Mouse (Mus musculus): ENCODE data around the gene Armc10.
"Not testable (repeated sequence)": the region's sequence is repeated elsewhere in the genome, so short reads cannot be mapped to it uniquely, and the experiment has no call there.

The Armc10 gene

DNA sequence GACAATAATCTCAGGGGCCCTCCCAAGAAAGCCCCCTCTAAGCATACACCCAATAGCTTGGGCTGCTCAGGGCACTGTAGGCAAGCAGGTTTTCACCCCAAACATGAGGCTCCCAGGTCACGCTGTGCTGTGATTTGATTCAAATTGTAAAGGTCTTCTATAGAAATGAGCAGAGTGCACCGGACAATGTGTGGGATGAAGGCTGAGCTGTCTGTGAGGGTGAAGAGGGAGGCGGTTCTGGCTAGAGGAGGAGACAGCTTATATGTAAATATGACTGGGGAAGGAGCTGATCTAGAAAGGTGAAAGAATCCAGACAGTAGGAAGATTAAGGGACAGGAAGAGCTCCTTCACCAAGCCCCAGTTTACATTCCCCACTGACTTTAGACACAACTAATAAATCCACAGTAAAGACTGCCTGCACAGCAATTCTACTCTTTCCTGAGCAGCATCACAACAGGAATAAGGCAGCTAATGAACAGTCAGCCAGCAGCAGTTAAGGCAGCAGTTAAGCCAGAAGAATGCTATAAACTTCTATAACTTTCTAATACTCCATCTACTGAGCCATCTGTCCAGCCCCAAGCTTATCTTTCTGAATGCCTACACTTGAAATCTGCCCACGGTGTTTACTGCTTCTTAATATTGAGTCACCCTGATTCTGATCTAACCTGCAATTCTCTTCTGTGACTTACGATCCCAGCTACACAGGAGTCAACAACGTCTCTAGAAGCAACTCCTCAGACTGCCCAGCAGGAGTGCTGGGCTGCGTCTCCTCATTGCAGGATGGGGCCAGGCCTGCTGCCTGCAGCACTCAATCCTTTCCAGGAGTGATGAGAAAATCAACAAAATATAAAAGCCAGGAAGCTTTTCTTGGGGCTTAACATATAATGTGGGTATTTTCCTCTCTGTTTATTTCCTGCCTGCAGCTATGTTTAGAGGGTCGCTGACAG, 21.9 kb downstream of the Armc10 start:
- DNase-seq (ENCODE audit: low spot score in 2 of 2) = no peak

GRCm38 (mm10) chr5:21669307-21669706, 23.7 kb downstream of the Armc10 start:
- no peak for DNase-seq (ENCODE audit: low spot score in 2 of 2)

DNA sequence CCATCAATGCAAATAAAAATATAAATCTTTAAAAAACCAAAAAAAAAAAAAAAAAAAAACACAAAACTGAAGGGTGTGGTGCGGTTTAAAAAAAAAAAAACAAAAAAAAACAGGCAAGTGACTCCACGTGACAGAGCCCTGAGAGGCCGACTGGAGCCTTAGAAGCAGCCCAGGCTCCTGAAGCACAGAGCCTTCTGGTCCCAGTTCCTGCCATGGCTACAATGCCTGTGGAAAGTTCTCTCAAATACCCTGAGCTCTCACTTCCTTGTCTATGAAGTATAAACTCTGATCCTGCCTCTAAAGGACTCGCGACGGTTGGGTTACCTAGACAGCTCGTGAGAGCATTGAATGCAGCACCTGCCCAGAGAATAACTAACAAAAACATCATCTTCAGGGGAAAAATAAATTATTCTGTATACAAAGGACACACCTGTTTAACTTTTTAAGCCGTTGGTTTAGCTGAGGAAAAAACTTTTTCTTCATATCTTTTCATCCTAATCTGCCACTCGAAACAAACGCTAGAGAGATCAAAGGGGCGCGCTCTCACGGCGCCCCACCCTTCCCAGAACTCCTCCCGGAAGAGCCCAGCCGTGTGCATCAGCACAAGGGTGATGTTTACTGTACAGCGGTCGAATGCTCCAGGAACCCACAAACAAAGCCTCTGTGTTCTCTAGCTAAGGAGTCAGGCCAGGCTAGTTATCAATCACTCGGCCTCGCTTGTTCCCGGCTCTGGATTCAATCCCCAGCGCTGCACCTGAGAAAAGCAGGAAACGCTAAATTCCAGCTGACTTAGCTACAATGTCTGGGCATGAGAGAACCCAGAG, 27.4 kb downstream of the Armc10 start:
- DNase-seq (ENCODE audit: low spot score in 2 of 2) = no peak

- DNase-seq (ENCODE audit: low spot score in 2 of 2) = no peak
Observed at GRCm38 (mm10) chr5:21673742-21674141, 28.1 kb downstream of the Armc10 start.

- no peak for DNase-seq (ENCODE audit: low spot score in 2 of 2)
Observed at GRCm38 (mm10) chr5:21675019-21675418, 29.4 kb downstream of the Armc10 start.

DNA sequence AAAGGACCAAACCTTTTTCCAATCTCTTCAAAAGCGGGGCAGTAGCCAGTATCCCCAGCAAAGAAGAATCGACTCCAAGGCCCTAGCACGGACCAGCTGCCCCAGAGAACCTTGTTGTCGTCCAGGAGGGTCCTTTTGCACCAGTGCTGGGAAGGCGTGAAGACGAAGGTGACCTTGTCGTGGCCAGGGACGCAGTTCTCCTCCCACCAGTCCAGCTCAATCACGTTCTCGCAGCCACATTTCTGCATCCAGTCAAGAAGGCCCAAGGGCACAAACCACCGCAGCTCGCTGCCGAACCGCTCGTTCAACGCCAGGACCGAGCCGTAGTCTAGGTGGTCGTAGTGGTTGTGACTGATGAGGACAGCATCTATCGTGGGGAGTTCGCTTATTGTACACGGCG, 29.9 kb downstream of the Armc10 start:
- no peak for DNase-seq (ENCODE audit: low spot score in 2 of 2)

DNA sequence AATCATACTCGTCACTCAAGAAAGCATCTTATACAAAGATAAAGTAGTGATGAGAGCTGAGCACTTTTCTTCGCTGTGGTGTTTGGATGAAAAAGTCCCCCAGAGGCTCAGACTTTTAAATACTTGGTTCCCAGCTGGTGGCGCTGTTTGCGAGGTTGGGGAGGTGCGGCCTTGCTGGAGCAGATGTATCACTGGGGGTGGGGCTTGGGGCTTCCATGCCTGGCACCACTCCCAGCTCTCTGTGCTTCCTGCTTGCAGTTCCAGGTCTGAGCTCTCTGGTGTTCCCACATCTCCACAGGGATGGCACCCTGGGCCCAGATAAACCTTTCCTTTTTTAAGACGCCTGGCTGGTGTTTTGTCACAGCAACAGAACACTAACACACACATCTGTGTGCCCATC, 32.3 kb downstream of the Armc10 start:
- no peak for DNase-seq (ENCODE audit: low spot score in 2 of 2)

DNA sequence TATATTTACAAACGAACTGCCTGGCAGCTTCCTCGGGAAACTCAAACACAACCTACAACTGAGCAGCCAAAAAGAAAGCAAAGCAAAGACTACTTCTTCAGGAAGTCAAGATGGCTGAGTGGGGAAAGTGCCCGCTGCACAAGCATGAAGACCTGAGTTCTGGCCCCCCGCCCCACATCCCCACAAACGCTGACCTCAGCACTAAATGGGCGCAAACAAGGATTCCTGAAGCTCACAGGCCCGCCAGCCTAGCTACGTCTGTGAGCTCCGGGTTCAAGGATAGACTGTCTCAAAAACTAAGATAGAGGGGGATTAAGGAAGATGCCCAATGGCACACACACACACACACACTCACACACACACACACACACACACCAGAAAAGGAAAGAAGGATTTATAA, 32.8 kb downstream of the Armc10 start:
- DNase-seq (ENCODE audit: low spot score in 2 of 2) = no peak

DNA sequence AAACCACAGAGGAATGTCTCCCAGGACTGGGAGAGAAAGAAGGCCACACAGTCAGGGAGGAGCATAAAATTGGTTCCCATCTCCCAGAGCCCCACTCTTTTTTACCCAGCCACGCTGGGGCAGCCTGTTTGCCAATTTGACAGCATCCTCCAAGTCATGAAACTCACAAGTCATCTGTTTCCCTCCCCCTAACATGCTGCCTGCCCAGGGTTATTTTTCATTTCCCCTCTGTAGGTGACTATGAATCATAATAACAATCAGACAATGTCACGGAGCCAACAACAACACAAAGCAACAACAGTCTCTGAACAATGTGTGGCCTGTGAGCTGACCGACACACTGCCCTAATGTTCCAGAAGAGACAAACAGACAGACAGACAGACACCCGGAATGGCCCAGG, 34.4 kb downstream of the Armc10 start:
- DNase-seq (ENCODE audit: low spot score in 2 of 2) = no peak

DNA sequence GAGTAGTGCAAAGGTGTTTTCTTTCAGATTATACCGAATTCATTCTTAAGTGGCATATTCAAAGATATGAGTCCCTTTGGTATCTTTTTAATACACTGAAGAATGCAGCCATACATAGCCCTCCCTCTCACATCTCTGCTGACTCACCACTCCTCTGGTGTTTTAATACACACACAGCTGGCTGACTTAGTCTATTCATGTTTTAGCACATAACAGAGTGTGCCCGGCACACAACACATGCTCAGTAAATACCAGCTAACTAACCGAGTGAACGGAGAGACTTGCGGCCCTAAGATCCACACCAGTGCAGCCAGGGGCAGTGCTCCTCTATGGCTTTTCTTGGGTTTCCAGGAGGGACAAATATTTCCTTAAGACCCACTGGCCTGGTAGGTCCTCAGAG, 35.3 kb downstream of the Armc10 start:
- DNase-seq (ENCODE audit: low spot score in 2 of 2) = no peak

GRCm38 (mm10) chr5:21683811-21684210, 38.2 kb downstream of the Armc10 start:
- no peak for DNase-seq (ENCODE audit: low spot score in 2 of 2)

GRCm38 (mm10) chr5:21685001-21685400, 39.4 kb downstream of the Armc10 start:
- DNase-seq (ENCODE audit: low spot score in 2 of 2) = no peak

DNA sequence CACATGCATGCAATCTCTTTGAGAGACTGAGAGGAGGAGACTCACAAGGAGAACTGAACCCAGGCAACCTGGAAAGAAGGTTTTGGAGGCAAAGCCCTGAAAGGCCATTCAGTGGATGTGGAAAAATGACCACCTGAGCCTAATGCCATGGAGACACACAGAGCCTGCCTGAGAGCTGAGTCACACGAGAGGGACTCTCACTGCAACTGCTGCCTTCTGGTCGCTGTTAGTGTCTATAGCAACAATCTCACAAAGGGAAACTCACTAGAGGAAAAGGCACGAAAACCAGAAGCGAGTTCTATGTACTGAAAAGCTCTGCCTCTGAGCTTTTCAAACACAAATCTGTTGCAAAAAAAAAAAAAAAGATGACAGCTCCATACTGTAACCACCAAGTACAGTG, 41.4 kb downstream of the Armc10 start:
- DNase-seq (ENCODE audit: low spot score in 2 of 2) = no peak

DNA sequence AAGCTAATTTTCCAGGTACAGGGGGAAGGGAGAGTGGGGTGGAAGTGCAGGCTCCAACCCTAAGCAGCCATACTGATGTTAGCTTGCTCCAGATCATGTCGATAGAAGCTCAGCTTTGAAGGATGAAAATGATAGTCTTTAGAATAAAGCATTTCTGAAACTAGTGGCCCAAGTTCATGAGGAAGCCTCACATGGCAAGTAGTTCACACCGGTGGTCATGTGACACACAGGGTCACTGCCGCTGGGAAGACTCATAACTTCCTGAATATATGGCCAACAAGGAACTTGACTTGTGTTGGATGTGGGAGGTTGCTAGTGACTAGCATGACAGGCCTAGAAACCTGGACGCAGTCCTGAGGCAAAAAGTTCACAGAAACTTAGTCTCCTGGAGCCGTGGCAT, 46.6 kb downstream of the Armc10 start:
- DNase-seq (ENCODE audit: low spot score in 2 of 2) = no peak

DNA sequence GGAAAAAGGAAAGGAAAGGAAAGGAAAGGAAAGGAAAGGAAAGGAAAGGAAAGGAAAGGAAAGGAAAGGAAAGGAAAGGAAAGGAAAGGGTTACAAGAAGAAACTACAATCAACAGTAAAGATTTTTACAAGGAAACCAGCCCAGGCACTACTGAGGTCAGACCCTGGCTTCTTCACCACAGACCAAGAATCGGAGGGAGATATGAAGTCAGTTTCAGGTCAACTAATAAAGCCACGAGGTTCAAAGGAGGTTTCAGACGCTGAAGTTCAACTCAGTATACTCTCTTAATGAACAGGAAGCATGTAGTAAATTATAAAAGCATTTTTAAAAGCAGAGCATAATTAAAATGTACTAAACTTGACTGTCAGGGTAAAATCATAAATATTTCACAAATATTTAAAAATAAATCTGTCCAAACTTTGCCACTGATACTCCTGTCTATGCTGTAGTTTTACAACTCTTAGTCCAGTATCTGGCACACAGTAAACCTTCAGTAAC, 47.8 kb downstream of the Armc10 start:
- DNase-seq (ENCODE audit: low spot score in 2 of 2) = no peak

GRCm38 (mm10) chr5:21694854-21695490, 49.4 kb downstream of the Armc10 start:
- DNase-seq (ENCODE audit: low spot score in 2 of 2) = no peak

- not testable (repeated sequence) for DNase-seq (ENCODE audit: low spot score in 2 of 2)
Observed at GRCm38 (mm10) chr5:21699555-21699954, 53.9 kb downstream of the Armc10 start.

- no peak for DNase-seq (ENCODE audit: low spot score in 2 of 2)
Observed at GRCm38 (mm10) chr5:21700272-21700821, 54.7 kb downstream of the Armc10 start.

GRCm38 (mm10) chr5:21700934-21701333, 55.3 kb downstream of the Armc10 start:
- no peak for DNase-seq (ENCODE audit: low spot score in 2 of 2)

DNA sequence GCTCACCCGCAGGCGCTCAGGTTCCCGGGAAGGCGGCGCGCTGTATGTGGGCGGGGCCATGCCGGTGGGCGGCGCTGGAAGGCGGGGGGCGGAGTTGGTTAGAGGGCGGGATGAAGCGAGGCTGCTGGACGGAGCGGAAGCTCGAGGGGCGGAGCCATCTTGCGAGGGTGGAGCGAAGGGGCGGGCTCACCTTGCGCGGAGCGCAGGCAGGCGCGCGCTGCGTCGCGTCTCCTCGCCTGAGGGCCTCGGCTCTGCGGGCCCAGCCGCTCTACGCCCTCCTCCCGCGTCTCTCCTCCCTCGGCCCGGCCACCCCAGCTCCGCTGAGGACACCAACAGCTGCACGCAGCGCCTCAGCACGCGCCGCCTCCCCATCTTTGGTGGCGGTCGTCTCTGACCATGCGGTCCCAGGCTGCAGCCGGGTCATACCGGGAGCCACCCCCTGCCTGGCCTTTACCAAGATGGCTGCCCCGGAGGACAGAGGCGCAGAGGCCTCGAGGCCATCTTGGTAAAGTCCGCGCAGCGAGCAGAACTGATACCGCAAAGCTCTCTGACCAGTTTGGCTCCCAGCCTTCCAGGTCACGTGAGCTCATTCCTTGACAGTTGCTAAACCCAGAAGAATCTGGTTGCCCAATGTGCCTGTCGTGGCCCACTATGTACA, 55.9 kb downstream of the Armc10 start, which contains the start of gene Napepld:
Gene Napepld, minus strand, starts transcription at position 46 of the 658 bp plus-strand sequence.
- DNase-seq (ENCODE audit: low spot score in 2 of 2) = peak; percentile 99

- DNase-seq (ENCODE audit: low spot score in 2 of 2) = no peak
Observed at GRCm38 (mm10) chr5:21702009-21702364, 56.4 kb downstream of the Armc10 start.
